Mouse (Mus musculus): ENCODE results near the gene Hist1h2aa. TPM values are rescaled to one million over a fixed set of nuclear protein-coding genes. Genes with fewer than 3 reads are reported as not detected.

Hist1h2aa gene
- polyA plus RNA-seq, 1 experiment from 2014 or later, result not detected

DNA sequence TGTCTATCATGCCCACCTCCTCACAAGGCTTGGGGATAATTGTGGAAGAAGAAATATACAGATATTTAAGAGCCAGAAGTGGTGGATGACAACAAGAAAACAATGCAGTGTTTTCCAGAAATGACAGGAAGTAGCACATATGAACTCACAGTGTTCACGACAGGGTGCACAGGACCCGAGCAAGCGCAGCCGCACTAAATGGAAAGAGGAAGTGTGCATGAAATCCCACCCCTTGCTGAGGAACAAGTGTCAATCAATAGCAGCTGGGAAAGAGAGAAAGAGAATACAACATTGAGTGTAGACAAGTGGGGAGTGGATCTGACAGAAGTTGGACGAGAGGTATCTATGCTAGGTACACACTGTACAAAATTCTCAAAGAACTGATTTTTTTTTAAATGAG is 22.9 kb upstream of the Hist1h2aa start:
- H3K27ac ChIP-seq (ENCODE audit: low read depth, low read length), result no peak overlapping the region
- H3K36me3 ChIP-seq (ENCODE audit: control insufficient read depth, insufficient read depth, low read length), result no peaks in the 10 kb centered on the region
- H3K27me3 ChIP-seq (ENCODE audit: control insufficient read depth, insufficient read depth, low read length), result no peaks in the 10 kb centered on the region
- H3K4me1 ChIP-seq (ENCODE audit: control insufficient read depth, insufficient read depth, low read length), result no peaks in the 10 kb centered on the region
- H3K4me3 ChIP-seq (ENCODE audit: low read depth, low read length), result no peak overlapping the region
- H3K4me2 ChIP-seq (ENCODE audit: low read depth), result no peak overlapping the region
- WGBS, result 85% methylated on average over 5 of the region's 5 CpGs
- ATAC-seq (ENCODE audit: insufficient read depth, low FRiP score, low TSS enrichment), result no peak
- no peaks in the 10 kb centered on the region for H3K9me3 ChIP-seq (ENCODE audit: control insufficient read depth, low read length)
- H3K9ac ChIP-seq (ENCODE audit: low read length), result no peak overlapping the region
- no peak for DNase-seq (ENCODE audit: low spot score)

DNA sequence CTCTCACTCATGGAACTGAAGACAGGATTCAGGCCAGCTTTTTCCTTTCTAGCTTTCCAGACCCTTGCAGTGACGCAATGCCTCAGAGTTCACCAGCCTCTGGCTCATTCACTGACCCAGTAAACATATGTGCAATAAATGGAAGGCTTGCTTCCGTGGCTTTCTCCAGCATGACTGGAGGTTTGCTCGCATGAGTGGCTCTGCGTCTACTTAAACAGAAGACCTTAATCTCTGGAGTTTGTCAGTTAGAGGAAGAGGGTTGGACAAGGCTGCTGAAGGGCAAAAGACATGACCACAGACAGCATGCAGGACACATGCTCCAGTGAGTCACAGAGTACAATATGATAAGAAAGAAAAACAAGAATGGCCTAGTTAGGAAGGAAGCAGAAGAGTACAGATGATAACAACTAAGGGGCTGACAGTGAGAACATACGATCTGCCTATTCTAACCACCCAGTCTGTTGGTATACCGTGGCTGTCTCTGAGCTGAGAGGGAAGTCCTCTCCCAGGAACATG is 20.4 kb upstream of the Hist1h2aa start:
- WGBS, result 49% methylated on average over 6 of the region's 6 CpGs

DNA sequence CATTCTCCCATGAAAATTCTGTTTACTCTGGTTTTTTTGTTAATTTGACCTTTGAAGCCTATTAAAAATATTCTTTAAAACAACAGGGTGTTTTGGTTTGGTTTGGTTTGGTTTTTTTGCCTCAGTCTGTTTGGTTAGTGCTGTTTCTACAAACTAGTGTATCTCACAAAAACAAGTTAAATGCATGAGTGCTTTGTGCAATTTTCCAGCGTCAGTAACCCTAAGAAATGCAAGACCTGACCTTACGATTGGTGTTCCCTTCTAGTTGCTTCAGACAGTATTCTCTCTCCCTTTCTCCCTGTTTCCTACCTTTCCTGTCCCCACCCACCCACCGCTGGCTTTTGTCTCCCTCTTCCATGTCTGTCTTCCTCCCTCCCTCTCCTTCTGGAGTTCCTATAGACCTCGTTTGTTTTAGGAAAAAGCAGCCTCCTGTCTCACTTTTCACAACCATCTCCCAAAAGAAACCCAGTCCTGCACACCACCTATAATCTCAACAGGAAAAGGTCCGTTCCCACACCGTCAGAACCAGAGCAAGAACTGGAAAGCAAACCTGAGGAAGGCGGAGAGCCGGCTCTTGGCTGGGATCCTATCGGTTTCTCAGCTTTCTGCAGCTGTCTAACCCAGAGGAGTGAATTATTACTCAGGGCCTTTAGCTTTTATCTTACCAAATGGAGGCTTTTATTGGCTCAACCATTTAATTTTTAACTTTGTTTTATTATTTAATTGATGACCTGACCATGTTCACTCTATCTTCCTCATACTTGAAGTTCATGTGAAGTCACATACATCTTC is 19.7 kb upstream of the Hist1h2aa start, which contains the start of gene Slc17a4:
Slc17a4 (minus strand) TSS at position 634 of the 792 bp plus-strand sequence.
- DNase-seq (ENCODE audit: low spot score), result no peak
- Histone ChIP-seq H3K36me3 (ENCODE audit: control insufficient read depth, insufficient read depth, low read length) (no peaks in the 10 kb centered on the region), H3K27me3 (ENCODE audit: control insufficient read depth, insufficient read depth, low read length) (no peaks in the 10 kb centered on the region), H3K9ac (ENCODE audit: low read length) (no peak within 1 kb of the TSS), H3K4me2 (ENCODE audit: low read depth) (no peak within 1 kb of the TSS), H3K27ac (ENCODE audit: low read depth, low read length) (no peak within 1 kb of the TSS), H3K4me3 (ENCODE audit: low read depth, low read length) (no peak within 1 kb of the TSS), H3K9me3 (ENCODE audit: control insufficient read depth, low read length) (no peaks in the 10 kb centered on the region), H3K4me1 (ENCODE audit: control insufficient read depth, insufficient read depth, low read length) (no peaks in the 10 kb centered on the region)
- ATAC-seq (ENCODE audit: insufficient read depth, low FRiP score, low TSS enrichment), result no peak
- 69% methylated on average over 9 of the region's 9 CpGs for WGBS

More for the DNA sequence above, 20.4 kb upstream of the Hist1h2aa start:
- Histone ChIP-seq H3K9me3 (ENCODE audit: control insufficient read depth, low read length) (no peaks in the 10 kb centered on the region), H3K4me3 (ENCODE audit: low read depth, low read length) (no peak overlapping the region), H3K4me1 (ENCODE audit: control insufficient read depth, insufficient read depth, low read length) (no peaks in the 10 kb centered on the region), H3K27ac (ENCODE audit: low read depth, low read length) (no peak overlapping the region), H3K9ac (ENCODE audit: low read length) (no peak overlapping the region), H3K4me2 (ENCODE audit: low read depth) (no peak overlapping the region), H3K36me3 (ENCODE audit: control insufficient read depth, insufficient read depth, low read length) (no peaks in the 10 kb centered on the region), H3K27me3 (ENCODE audit: control insufficient read depth, insufficient read depth, low read length) (no peaks in the 10 kb centered on the region)
- ATAC-seq (ENCODE audit: insufficient read depth, low FRiP score, low TSS enrichment) (no peak), DNase-seq (ENCODE audit: low spot score) (no peak)

DNA sequence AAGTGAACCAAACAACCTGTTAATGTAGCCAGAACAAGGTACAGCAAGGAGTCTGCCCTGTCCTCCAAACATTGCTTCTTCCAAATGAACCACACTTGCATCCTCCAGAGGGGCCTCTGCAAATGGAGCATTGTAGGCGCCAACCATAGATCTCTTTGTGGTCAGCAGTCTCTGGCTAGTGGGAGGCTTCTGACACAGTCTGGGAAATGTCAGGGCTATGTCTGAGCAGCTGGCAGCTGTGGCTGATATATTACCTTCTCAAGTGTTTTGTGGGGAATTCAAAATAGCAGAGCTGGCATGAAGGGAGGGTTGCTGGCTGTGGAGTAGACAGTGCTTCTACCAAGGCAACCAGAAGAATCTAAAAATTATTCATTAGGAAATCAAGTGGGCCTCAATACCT is 18.1 kb upstream of the Hist1h2aa start:
- H3K4me2 ChIP-seq (ENCODE audit: low read depth), result no peak overlapping the region
- no peak overlapping the region for H3K27ac ChIP-seq (ENCODE audit: low read depth, low read length)
- no peaks in the 10 kb centered on the region for H3K4me1 ChIP-seq (ENCODE audit: control insufficient read depth, insufficient read depth, low read length)
- H3K9ac ChIP-seq (ENCODE audit: low read length), result no peak overlapping the region
- no peak for ATAC-seq (ENCODE audit: insufficient read depth, low FRiP score, low TSS enrichment)
- H3K4me3 ChIP-seq (ENCODE audit: low read depth, low read length), result no peak overlapping the region
- no peaks in the 10 kb centered on the region for H3K27me3 ChIP-seq (ENCODE audit: control insufficient read depth, insufficient read depth, low read length)
- no peaks in the 10 kb centered on the region for H3K9me3 ChIP-seq (ENCODE audit: control insufficient read depth, low read length)
- no peak for DNase-seq (ENCODE audit: low spot score)
- WGBS, result 66% methylated on average over 1 of the region's 1 CpGs
- H3K36me3 ChIP-seq (ENCODE audit: control insufficient read depth, insufficient read depth, low read length), result no peaks in the 10 kb centered on the region

DNA sequence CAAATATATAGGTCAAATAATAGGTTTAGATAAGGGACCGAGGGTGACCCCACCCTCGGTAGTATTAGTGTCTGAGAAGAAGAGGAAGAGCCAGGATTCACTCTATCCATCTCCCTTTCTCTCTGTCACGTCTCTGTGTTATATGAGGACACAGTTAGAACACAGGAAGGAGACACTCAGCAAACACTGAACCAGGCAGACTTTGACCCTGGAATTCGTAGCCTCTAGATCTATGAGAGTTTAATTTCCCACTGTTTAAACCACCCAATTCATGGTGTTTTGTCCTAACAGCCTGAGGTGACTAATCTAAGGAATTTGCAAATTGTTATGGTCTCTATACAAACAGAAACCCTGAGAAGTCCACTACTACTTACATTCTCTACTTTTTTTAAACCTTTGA is 16.6 kb upstream of the Hist1h2aa start:
- H3K36me3 ChIP-seq (ENCODE audit: control insufficient read depth, insufficient read depth, low read length), result no peaks in the 10 kb centered on the region
- no peak overlapping the region for H3K27ac ChIP-seq (ENCODE audit: low read depth, low read length)
- no peak overlapping the region for H3K9ac ChIP-seq (ENCODE audit: low read length)
- H3K9me3 ChIP-seq (ENCODE audit: control insufficient read depth, low read length), result no peaks in the 10 kb centered on the region
- no peak for ATAC-seq (ENCODE audit: insufficient read depth, low FRiP score, low TSS enrichment)
- H3K27me3 ChIP-seq (ENCODE audit: control insufficient read depth, insufficient read depth, low read length), result no peaks in the 10 kb centered on the region
- 86% methylated on average over 4 of the region's 4 CpGs for WGBS
- H3K4me2 ChIP-seq (ENCODE audit: low read depth), result no peak overlapping the region
- no peaks in the 10 kb centered on the region for H3K4me1 ChIP-seq (ENCODE audit: control insufficient read depth, insufficient read depth, low read length)
- no peak overlapping the region for H3K4me3 ChIP-seq (ENCODE audit: low read depth, low read length)
- no peak for DNase-seq (ENCODE audit: low spot score)

DNA sequence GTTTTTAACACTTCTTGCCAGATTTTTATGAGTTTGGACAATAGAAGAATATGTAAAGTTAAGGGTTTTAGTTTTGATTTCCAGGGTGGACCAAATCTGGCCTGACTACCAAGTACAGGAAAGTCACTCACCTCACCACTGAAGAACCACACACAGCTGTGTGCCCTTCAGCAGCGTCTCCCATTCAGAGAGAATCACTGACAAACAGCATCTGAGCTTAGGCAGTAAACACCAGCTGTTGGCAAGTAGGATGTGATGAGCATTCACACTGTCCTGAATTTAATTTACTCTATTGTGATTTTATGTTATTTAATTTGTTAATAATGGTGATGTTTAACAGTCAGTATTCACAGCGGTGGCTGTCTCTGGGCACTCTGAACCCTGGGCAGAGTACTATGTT is 8.5 kb upstream of the Hist1h2aa start:
- H3K9ac ChIP-seq (ENCODE audit: low read length), result no peak overlapping the region
- 75% methylated on average over 2 of the region's 2 CpGs for WGBS
- H3K27ac ChIP-seq (ENCODE audit: low read depth, low read length), result no peak overlapping the region
- H3K36me3 ChIP-seq (ENCODE audit: control insufficient read depth, insufficient read depth, low read length), result no peaks in the 10 kb centered on the region
- no peak for ATAC-seq (ENCODE audit: insufficient read depth, low FRiP score, low TSS enrichment)
- no peaks in the 10 kb centered on the region for H3K4me1 ChIP-seq (ENCODE audit: control insufficient read depth, insufficient read depth, low read length)
- no peaks in the 10 kb centered on the region for H3K9me3 ChIP-seq (ENCODE audit: control insufficient read depth, low read length)
- no peaks in the 10 kb centered on the region for H3K27me3 ChIP-seq (ENCODE audit: control insufficient read depth, insufficient read depth, low read length)
- no peak for DNase-seq (ENCODE audit: low spot score)
- H3K4me2 ChIP-seq (ENCODE audit: low read depth), result no peak overlapping the region
- no peak overlapping the region for H3K4me3 ChIP-seq (ENCODE audit: low read depth, low read length)

DNA sequence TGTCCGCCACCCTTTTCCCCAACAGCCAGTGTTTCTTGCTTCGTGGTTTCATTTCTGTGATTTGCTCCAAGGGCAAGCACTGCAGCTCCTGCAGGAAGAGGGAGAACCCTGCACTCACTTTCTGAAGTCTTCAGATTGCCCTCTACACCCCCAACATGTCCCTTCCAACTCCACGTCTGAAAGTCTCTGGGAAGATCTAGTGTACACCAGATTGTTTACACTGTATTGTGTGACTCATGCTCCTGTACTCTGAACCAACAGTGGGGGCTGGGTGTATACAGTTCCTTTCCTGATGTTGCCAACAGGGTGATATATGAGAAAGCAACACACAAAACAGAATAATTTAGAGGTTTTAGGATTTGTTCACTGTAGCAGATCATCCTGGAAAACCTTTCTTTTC is 5.6 kb upstream of the Hist1h2aa start:
- Histone ChIP-seq H3K9ac (ENCODE audit: low read length) (no peak overlapping the region), H3K27ac (ENCODE audit: low read depth, low read length) (no peak overlapping the region), H3K36me3 (ENCODE audit: control insufficient read depth, insufficient read depth, low read length) (no peaks in the 10 kb centered on the region), H3K27me3 (ENCODE audit: control insufficient read depth, insufficient read depth, low read length) (no peaks in the 10 kb centered on the region), H3K9me3 (ENCODE audit: control insufficient read depth, low read length) (no peaks in the 10 kb centered on the region), H3K4me1 (ENCODE audit: control insufficient read depth, insufficient read depth, low read length) (no peaks in the 10 kb centered on the region), H3K4me3 (ENCODE audit: low read depth, low read length) (no peak overlapping the region), H3K4me2 (ENCODE audit: low read depth) (no peak overlapping the region)
- DNase-seq (ENCODE audit: low spot score) (no peak), ATAC-seq (ENCODE audit: insufficient read depth, low FRiP score, low TSS enrichment) (no peak)
- 69% methylated on average over 3 of the region's 3 CpGs for WGBS

DNA sequence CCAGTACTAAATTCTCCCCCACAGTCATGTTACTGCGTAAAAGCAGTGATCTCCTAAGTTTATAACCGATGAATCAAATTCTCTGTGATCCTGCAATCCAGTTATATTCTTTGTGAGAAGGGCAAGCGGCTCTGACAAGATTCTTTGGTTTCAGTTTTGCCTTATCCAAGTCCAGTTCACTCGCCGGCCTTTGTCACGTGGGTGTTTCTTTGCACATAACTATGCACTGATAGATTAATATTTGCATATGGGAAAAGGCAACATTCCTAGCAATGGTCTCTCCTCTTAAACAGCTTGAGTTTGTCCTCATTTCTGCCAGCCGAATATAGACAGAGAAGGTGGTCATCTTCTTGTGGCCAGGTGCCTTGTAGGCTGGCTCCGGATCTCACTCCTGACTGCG is 3.8 kb upstream of the Hist1h2aa start:
- ATAC-seq (ENCODE audit: insufficient read depth, low FRiP score, low TSS enrichment), result no peak
- H3K4me2 ChIP-seq (ENCODE audit: low read depth), result no peak overlapping the region
- H3K36me3 ChIP-seq (ENCODE audit: control insufficient read depth, insufficient read depth, low read length), result no peaks in the 10 kb centered on the region
- no peak overlapping the region for H3K27ac ChIP-seq (ENCODE audit: low read depth, low read length)
- H3K4me1 ChIP-seq (ENCODE audit: control insufficient read depth, insufficient read depth, low read length), result no peaks in the 10 kb centered on the region
- no peaks in the 10 kb centered on the region for H3K9me3 ChIP-seq (ENCODE audit: control insufficient read depth, low read length)
- 91% methylated on average over 9 of the region's 9 CpGs for WGBS
- H3K4me3 ChIP-seq (ENCODE audit: low read depth, low read length), result no peak overlapping the region
- H3K27me3 ChIP-seq (ENCODE audit: control insufficient read depth, insufficient read depth, low read length), result no peaks in the 10 kb centered on the region
- no peak for DNase-seq (ENCODE audit: low spot score)
- H3K9ac ChIP-seq (ENCODE audit: low read length), result no peak overlapping the region

DNA sequence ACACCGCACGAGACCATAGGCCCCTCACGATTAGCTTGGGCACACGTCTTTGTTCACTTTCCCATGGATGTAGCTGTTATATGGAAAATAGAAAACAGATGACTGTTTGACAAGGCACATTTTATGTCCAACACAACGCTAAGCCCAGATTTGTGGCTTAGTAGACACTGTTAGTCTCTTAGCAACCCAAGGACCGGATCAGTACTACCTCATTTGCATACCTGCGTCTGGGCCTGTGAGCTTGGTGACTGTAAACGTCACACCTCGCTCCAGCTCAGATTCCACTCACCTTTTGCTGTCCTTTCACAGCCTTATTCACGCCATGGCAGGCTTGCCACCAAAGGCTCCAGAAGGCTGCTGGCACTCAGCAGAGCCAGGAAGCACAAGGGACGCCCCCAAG is 3.4 kb upstream of the Hist1h2aa start:
- Histone ChIP-seq H3K9me3 (ENCODE audit: control insufficient read depth, low read length) (no peaks in the 10 kb centered on the region), H3K36me3 (ENCODE audit: control insufficient read depth, insufficient read depth, low read length) (no peaks in the 10 kb centered on the region), H3K4me3 (ENCODE audit: low read depth, low read length) (no peak overlapping the region), H3K9ac (ENCODE audit: low read length) (no peak overlapping the region), H3K27ac (ENCODE audit: low read depth, low read length) (no peak overlapping the region), H3K4me1 (ENCODE audit: control insufficient read depth, insufficient read depth, low read length) (no peaks in the 10 kb centered on the region), H3K4me2 (ENCODE audit: low read depth) (no peak overlapping the region), H3K27me3 (ENCODE audit: control insufficient read depth, insufficient read depth, low read length) (no peaks in the 10 kb centered on the region)
- WGBS, result 72% methylated on average over 11 of the region's 11 CpGs
- no peak for DNase-seq (ENCODE audit: low spot score)
- ATAC-seq (ENCODE audit: insufficient read depth, low FRiP score, low TSS enrichment), result no peak
